Mouse (Mus musculus) left cerebral cortex, adult 8-10 months (tissue): ENCODE results near the gene Rhog. TPM values are rescaled to one million over a fixed set of nuclear protein-coding genes. Genes with fewer than 3 reads are reported as not detected.
A peak's percentile ranks its signal among the peaks of the same experiment; 100 is the strongest.

Source experiments
- DNase-seq, 2 experiments: peaks; one replicate each; pipeline ENCODE4 v3.0.0; 2022; ENCODE audit warnings: low spot score in 2 of 2
- total RNA-seq, 4 experiments: library from RNA; stranded (reverse); gene quantifications; 2 replicates each; pipeline ENCODE4 v1.2.4; 2022

The Rhog gene
- total RNA-seq, 4 experiments from 2014 or later, result 34.4 to 46.5 (median 39.2) TPM

DNA sequence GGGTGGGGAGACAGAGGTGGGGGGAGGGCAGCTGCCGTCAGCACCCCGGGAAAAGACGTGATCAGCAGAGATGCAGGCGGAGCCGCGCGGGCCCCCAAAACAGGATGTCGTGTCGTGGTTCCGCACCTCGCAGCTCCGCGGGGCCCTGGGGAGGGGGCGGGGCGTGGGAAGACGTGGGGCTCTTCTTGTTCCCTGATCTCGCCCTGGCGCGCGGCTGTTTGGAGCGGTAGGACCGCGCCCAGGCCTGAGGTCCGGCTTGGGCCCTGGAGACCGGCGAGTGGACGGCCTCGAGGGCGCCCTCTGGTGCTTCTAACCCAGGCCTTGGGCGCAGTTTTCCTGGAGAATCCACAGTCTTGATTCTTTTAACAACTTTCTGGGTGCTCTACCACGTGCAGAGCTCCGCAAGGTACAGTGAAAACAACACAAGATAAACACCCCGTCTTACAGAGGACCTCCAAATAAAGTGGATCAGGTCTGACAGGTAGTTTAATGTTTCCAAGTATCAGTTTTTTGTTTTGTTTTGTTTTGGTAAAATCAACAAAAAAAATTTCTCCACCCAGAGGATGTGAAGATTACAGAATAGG lies 5.1 kb downstream of the Rhog start:
- peak; percentile 85 for DNase-seq

- peak in 1 of 2 experiments; percentile 45 for DNase-seq
Measured at GRCm38 (mm10) chr7:102249896-102250630, 5.8 kb downstream of the Rhog start.

GRCm38 (mm10) chr7:102249531-102249895 lies 6.3 kb downstream of the Rhog start:
- no peak for DNase-seq

DNA sequence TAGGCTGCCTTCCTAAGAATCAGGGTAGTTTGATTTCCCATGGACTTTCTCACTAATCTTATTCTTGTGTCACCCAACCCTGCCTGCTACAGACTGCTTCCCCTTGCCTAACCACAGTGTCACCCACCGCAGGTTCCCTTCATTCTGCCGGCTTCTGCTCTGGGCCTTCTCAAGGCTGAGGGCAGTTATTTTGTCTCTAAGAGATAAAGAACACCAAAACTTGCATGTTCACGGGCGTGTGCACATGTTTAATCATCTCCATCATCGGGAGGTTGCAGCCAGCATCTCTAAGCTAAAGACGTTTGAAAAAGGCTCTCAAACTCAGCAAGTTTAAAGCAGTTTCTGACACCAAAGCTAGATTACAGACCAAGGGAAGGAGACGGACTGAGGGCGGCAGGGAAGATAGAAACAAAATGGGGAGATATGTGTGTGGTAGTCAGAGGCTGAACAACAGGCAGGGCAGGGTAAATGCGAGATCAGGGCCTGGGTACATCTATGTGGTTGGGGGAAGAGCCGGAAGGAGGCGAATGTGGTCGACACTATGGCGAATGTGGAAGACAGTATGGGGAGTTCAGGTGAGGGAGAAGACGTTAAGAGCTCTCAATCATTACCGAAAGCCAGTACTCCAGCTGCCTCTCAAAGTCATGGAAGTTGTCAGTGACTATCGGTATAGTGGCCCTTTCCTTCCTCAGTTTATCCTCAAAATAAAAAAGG lies 7.0 kb downstream of the Rhog start:
- DNase-seq, result no peak

DNA sequence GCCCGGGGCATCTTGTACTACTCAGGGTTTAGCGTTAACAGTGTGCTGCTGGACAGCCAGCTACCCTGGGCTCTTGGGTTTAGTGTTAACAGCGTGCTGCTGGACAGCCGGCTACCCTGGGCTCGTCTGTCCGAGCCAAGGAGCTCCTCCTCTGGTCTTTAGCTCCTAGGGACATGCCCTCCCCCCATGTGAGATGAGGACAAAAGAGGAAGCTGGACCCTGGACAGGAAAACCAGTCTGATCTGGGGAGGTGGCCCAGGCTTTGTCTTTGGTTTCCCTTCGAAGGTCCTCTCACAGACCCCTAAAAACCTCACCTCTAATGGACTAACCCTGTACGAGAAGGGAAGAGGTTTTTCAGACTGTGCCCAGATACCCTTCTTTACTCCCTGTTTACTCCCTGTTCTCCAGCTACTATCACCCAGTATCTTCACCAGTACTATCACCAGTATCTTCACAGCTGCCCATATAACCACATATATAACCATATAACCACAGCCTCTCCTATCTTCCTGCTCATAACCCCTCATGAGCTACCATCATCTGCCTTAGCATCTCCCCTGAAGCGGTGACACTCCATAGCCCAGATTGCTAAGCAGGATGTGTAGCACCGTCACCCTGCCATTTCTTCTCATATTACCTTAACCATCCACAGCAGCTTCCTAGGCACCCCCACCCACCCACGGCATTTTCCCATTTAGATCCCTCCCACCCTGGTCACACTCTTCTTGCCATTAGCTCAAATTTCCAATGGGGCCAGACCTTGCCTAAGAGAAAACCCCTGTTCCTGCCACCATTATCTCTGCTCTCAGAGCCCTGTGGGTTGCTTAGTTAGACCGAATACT lies 8.7 kb downstream of the Rhog start:
- no peak for DNase-seq

GRCm38 (mm10) chr7:102246265-102246664 lies 9.6 kb downstream of the Rhog start:
- no peak for DNase-seq

DNA sequence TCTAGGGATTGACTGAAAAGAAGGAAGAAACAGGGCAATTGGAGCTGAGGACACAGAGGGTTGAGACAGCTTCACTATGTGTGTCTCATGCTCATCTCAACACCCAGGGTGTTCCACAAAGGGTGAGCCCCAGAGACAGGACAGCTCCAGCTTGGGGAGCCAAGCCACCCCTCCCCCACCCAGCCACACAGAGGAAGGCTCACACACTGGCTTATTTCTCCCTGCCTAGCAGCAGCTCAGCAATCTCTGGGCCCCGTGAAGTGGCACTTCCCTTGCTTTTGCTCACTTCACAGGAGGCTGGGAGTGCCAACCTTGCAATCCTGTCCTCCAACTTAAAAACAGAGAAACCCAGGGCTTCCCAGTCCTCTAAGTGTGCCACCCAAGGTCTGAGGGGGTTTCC lies 10.1 kb downstream of the Rhog start:
- peak in 1 of 2 experiments; percentile 64 for DNase-seq

DNA sequence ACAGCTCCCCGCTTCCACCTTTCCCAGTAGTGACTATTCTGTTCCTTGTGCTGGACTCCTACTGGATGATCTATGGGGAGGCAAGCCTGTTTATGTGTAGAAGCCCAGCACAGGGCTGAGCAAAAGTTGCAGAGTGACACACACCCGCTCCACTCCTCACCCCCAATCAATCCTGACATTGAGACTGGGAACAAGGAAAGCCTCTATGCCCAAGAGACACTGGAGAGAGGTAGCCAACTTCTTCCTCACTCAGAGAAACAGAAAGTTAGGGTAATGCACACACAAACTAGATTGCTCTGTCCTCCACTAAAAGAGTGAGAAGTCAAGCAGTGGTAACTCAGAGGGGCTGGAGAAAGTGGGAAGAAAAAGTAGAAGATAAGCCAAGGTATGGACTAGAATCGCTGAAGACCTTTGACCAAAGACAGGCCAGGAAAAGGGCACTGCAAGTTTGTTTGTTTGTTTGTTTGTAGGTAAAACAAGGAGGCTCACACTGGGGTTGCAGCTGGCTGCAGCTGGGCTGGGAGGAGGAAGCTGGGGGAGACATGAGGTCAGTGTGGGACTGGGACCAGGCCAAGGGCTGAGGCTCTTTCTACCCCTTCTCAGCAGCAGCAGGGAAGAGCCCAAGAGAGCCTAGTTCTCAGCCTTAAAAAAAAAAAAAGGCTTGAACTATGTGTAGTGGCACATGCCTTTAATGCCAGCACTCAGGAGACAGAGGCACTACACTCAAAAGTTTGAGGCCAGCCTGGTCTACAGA lies 10.9 kb downstream of the Rhog start:
- no peak for DNase-seq

DNA sequence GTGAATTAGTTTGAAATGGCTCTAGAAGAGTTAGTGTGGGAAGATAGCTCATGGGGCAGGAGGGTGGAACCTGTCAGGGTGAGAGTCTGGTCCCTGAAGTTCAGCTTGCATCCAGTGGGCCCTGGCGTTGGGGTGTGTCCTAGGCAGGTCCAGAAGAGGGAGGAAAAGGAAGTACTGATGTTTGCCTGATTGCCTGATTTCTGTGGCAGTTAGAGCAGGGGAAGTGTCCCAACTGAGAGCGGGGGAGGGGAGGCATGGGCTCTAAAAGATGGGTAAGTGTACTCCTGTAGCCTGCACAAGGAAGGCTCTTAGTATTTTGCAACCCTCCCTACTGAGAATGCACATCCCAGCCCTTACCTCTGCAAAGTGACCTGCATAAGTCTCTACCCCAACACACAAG lies 12.0 kb downstream of the Rhog start:
- no peak for DNase-seq

DNA sequence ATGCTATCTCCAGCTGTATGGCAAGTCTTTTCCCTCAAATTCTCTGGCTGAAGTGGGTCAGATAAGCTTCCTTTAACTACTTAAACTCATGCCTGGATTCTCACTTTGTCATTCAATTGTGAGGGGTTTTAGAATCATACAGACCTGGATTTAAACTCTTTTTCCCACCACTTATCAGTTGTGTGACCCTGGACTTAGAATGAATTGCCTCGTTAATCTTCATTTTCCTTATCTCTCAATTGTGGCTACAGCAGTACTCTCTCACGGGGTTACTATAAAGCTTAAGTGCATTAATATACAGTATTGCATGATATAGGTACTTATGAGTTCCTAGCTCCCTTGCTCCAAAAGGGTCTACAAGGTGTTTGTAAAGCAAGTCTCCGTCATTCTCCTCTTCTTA lies 12.9 kb downstream of the Rhog start:
- no peak for DNase-seq

DNA sequence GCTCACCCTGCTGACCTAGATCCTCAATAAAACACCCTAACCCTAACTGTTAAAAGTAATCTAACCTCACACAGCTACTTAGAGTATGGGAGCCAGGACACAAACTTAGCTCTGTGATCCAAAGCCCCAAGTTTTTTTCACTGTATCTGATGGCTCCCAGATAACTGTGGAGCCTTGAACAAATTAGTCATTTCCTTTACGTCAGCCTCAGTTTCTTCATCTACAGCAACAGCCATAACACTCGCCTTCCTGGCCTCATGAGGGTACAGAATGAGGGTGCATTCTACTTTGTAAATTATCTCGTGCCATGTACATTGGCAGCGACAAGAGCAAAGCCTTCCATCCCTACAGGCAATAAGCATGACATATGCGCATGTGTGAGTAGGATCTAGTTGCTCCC lies 13.5 kb downstream of the Rhog start:
- no peak for DNase-seq

DNA sequence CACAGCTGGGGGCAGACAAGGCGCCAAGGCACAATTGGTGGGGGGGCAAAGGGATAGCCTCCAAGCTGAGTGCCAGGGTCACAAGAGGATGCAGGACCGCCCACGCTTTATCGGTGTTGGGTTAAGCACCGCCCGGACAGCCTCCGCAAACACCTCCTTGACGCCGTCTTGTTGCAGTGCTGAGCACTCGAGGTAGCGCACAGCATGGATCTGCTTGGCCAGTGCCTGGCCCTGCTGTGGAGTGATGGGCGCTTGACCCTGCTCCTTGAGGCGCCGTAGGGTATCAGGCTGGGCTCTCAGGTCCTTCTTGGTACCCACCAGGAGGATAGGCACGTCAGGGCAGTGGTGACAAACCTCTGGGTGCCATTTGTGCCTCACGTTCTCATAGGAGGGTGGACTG lies 16.3 kb downstream of the Rhog start:
- DNase-seq, result no peak

DNA sequence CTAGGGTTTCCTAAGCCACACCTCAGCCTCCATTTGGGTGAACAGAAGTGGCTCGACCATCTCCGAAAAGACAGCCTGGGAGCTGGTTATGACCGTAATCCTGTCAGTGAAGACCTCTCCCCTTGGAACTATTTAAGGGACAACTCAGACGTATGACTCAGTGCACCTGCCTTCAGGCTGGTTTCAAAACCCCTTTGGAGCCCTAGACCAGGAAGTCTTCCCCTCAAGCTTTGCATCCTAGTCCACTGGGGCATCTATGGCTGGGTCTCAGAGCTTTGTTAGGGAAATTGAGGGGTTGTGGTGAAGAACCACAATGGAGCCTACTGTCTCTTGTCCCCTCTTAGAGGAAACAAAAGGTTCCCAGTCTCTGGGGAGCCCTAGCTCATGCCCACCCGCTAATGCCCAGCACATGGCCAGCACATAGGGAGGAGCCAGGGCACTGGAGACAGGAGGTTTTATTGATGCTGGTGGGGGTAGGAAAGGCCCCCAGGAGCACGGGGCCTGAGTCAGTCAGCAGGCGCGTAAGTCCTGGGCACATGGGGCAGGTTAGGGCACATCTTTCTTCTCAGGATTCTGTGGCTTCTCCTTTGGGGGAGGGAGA lies 17.1 kb downstream of the Rhog start:
- DNase-seq, result peak in 1 of 2 experiments; percentile 62

DNA sequence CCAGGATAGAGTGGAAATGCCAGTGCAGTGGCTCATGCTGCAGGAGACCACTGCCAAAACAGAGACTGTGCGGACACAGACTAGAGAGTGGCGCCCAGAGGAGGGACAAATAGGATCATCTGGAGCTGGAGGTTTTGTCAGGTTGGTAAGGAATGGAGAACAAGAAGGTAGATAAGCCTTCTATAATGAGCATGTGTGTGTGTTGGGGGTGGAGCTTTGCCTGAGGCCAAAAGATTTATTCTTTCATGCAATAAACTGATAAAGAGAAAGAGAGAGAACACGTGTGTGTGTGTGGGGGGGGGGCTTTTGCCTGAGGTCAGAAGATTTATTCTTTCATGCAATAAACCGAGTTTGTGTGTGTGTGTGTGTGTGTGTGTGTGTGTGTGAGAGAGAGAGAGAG lies 22.8 kb downstream of the Rhog start:
- no peak for DNase-seq

DNA sequence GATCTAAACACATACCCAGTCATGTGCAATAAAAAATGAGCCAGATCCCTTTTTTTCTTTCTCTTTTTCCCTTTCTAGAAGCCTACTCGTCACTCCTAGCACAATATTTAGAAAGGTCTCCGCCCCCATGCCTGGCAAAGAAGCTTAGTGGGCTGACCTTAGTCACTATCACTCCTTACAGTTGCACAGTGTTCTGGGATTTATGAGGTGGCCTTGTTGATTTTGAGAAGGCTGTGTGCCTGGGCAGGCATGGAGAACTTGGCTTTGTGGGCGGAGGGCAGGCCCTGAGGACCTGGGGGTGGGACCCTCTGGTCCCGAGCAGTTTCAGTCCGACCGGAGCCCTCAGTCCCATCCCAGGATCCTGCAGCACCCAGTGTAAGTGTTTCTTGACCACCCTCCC lies 26.0 kb downstream of the Rhog start:
- no peak for DNase-seq

DNA sequence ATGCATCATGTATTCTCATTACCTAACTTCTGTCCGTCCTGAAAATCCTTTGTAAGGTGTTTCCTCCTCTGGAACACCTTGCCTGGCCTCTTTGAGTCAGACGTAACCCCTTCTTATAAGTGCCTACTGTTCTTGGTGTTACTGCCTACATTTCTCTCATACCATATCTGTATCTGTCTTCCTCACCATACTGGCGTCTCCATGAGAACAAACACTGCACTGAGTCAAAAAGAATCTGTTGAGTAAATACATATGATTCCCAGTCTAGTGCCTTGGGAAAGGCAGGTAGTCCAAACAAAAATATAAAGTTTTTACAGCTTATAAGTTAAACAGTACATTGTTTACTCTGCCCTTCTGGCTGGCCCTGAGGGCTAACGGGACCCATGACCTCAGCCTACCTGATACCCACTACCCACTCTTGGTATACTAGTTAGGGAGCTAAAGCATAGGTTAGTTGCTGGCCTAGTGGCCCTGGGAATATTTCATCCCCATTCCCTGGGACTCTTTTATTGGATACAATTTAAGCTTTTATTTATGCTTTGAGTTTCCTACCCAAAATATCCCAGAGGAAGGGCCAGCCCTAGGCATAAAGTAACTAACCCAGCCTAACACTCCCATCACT lies 27.7 kb downstream of the Rhog start:
- DNase-seq, result no peak

DNA sequence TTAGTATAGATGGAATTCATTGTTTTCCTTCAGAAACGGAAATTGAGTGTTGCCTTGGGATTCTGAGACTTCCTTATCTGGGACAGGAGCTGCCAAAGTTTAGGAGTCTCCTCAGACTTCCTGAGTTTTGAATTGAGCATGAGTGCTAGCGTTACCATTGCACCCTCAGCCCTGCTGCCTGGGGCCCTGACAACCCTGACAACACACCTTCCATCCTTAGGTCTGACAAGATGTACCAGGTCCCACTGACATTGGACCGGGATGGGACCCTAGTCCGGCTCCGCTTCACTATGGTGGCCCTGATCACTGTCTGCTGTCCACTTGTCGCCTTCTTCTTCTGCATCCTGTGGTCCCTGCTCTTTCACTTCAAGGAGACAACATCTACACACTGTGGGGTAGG lies 29.8 kb downstream of the Rhog start:
- no peak for DNase-seq

DNA sequence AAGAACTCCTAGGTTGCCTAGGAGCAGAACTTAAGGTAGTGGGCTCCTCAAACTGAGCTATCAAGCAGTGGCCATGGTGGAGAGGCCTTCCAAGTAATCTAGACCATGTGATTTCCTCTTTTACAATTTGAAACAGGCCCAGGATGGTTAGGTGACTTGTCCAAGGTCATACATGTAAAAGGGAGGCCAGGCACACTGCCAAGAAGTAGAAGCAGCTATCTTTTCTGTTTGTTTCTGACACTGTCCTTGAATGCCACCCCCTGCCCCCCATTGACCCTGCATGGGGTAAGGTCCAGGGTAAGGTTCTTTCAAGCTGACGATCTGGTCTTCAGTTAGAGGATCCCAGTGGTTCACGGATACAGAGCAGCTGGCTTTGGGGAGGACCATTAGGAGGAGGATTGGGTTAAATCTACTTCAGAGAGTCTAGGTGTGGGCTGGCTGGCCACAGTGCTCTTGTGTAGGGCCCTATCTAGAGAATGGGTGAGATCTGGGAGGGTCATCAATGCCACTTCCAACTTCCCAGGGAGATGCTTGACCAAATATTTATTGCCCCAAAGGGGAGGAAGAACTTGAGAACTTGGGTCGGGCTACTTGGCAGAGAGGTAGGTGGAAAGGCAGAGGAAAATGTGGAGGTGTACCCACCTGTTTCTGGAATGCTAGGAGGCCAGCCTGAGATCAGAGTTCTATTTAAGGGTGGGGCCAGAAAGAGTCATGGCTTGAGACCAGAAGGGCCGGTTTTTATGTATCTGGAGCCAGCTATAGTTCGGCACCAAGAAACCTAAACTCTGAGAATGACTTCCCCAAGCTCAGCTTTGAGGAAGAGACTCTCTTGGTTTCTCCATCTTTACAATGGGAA lies 31.7 kb downstream of the Rhog start:
- no peak for DNase-seq

- peak in 1 of 2 experiments; percentile 42 for DNase-seq
Measured at GRCm38 (mm10) chr7:102222830-102223556, 32.9 kb downstream of the Rhog start.
